Mouse (Mus musculus): ENCODE measurements at regions not wholly inside any gene's neighbourhood (a gene's known extent, or its start where the extent isn't known, plus 50 kb on each side); places are given as distances from the start of the nearest gene placed in this dataset.

DNA sequence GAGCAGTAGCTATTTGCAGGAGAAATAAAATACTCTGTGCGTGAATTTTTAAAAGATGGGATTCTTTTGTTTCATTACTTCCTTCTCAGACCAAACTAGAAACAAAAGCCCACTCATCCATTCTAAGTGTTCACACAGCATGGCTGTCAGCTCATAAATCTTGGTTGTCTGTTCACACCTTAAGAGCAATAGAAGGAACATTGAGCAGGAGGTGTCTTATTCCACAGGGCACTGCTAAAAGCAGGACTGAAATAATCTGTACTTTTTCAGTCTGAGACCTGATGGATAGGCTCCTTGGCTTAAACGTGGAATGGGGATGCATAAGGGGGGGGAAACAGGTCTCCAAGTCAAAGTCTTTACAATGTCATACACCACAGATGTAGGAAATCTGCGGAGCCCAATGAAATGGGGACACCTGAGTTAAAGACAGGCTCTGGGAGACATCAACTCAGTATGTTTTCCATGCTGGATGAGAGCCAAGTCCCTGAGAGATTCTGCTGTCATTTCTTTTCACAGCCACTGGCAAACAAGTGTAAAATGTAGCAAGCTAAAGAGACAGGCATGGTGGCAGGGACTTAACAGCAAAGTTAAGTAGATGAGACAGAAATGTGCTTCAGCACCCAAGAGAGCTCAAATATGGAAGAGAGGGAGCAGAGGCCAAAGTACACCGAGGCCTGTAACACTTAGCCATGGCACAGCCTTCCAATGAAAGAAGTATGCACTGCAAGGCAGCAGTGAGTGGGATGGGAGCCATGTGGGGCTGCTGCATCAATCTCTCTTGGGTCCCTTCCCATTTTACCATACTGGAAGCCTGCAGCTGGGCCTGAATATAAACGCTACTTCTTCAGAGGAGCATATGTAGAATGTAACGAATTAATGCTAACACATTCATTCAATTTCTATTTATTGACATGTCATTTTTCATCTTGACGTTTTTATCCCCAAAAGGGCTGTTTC is 2492.0 kb upstream of the Gm7489 start:
- DNase-seq (ENCODE audit: low read depth, low spot score): no peak

- DNase-seq (ENCODE audit: low read depth, low spot score): no peak
These were observed 2488.7 kb upstream of the Gm7489 start for GRCm38 (mm10) chr15:51395961-51396360.

GRCm38 (mm10) chr15:51403581-51403980 is 2481.1 kb upstream of the Gm7489 start:
- no peak for DNase-seq (ENCODE audit: low read depth, low spot score)

DNA sequence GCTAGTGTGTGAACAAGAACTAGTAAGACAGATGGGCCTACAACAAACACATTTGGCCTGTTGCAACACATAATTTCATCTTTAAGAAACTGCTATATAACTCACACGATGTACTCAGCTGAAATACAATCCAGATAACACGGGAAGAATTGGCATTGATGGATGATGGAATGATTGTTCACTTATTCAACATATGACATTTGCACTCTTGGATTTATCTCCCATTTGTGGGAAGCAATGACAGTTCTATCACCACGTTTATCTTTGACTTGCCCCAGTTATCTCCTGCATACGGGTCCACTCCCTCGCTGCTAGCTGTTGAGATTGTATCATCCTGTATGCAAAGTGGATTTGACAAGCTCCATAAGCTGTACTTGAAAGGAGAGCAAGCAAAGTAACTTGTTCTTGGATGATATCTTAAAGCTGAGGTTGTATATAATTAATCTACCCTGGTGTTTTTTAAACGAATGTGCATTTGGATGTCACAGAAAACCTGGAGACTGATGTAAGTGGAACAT is 2474.9 kb upstream of the Gm7489 start:
- no peak for DNase-seq (ENCODE audit: low read depth, low spot score)

DNA sequence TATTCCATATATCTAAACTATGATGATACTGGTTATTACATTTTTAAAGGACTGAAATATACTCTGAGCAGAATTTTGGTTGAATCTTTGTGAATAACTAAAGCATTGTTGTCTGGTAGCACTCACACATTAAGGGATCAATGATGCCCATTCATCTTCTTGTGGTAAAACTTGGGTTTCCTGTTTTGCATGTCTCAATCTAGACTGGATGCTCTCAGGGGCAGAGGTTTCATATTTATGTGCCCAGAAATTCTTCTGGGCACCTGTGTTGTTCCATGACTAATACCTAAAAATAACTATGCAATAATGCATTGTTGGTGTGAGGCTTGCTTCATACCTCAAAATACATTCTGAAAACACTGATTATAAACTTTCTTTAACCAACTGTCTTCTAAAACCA is 2472.7 kb upstream of the Gm7489 start:
- DNase-seq (ENCODE audit: low read depth, low spot score): no peak

- DNase-seq (ENCODE audit: low read depth, low spot score): no peak
These were observed 2442.1 kb upstream of the Gm7489 start for GRCm38 (mm10) chr15:51442606-51443005.

GRCm38 (mm10) chr15:51469895-51470294 is 2414.8 kb upstream of the Gm7489 start:
- DNase-seq (ENCODE audit: low read depth, low spot score): no peak

DNA sequence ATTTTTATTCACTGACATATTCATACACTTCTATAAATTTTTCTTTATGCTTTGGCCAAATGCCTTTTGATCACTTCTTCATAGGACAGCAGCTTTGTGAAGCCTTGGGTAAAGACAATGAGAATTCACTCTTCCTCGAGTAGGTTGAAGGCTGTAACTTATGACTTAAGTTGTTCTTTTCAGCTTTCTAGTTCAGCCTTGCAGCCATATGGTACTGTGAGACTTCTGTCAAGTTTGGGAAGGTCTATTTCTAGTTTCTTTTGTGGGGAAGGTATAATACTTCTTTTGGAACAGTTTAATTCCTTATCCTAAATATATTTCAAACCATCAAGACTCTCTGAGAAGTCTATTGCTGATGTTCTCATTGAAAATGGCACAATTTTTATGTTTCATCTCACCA is 2413.6 kb upstream of the Gm7489 start:
- DNase-seq (ENCODE audit: low read depth, low spot score): no peak

DNA sequence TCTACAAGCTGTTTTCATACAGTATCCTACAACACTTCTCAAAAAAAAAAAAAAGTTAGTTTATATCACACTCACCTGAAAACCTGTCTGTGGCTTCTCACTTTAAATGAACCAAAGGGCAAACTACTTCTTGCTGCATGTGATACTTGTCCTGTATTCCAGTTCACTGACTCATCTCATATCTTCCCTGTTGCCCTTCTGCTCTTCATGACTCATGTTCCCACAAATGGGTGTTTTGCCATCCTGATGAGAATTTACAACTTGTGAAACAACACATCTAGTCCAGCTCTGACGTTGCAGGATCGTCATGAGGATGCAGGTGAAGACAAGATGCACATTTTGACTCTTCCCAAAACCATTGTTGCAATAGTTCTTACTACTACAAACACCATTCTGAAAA is 2412.7 kb upstream of the Gm7489 start:
- no peak for DNase-seq (ENCODE audit: low read depth, low spot score)

- no peak for DNase-seq (ENCODE audit: low read depth, low spot score)
These were observed 2402.8 kb upstream of the Gm7489 start for GRCm38 (mm10) chr15:51481856-51482255.

DNA sequence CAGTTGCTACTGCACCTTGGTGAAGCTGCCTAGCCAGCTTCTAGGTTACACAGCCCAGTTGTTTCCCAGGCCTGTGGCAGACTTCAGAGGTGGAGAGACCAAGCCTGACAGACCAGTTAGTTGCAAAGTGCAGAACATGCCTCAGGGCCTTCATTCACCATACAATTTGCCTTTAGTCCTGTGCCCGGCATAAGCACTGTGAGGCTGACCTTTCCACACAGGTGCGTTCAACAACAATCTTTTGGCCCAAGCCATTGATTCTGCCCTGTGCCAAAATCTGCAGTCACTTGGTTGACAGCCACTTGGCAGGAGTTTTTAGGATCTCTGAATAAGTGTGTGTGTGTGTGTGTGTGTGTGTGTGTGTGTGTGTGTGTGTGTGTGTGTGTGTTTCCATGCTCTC is 2400.5 kb upstream of the Gm7489 start:
- no peak for DNase-seq (ENCODE audit: low read depth, low spot score)

DNA sequence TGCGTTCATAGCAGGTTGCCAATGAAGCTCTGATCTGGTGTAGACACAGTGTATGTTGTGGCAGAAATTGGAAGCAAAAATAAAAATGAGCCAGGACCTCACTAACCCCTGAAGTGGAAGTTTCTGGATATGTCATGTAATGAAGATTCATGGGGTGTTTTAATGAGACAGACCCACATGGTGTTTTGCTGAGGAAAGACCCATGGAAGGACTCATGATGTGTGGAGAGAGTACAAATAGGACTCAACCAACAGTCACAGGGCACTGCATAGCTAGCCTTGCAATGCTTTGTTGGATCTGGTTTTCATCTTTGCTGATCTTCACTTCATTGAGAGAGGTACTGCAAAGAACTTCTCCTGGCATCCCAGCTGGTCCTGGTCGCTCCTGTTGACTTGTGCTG is 2399.2 kb upstream of the Gm7489 start:
- no peak for DNase-seq (ENCODE audit: low read depth, low spot score)

GRCm38 (mm10) chr15:51502058-51502741 is 2382.5 kb upstream of the Gm7489 start:
- no peak for DNase-seq (ENCODE audit: low read depth, low spot score)

DNA sequence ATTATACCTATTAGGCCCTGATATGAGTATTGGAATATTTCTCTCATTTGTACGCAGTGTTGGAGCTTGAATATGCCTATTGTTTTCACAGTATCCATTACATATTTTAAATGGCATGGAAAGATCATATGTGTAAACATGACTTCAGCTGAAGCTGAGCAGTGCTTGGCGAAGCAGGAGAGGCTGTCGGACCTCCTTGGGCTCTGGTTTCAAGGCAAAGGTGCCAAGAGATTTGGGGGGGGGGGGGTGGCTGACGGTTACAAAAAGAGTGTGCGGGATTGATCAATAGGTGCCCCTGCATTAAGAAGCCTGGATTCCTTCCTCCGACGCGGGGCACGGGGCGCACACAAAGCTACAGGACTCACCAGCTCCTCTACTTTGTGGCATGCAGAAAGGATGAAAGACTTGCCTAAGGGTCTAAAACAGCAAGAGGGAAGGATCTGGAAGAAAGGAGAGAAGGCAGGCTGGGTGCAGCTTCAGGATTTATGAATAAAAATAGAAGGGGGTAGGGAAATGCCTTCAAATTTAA is 2381.9 kb upstream of the Gm7489 start:
- DNase-seq (ENCODE audit: low read depth, low spot score): no peak

GRCm38 (mm10) chr15:51503341-51503740 is 2381.4 kb upstream of the Gm7489 start:
- DNase-seq (ENCODE audit: low read depth, low spot score): no peak

DNA sequence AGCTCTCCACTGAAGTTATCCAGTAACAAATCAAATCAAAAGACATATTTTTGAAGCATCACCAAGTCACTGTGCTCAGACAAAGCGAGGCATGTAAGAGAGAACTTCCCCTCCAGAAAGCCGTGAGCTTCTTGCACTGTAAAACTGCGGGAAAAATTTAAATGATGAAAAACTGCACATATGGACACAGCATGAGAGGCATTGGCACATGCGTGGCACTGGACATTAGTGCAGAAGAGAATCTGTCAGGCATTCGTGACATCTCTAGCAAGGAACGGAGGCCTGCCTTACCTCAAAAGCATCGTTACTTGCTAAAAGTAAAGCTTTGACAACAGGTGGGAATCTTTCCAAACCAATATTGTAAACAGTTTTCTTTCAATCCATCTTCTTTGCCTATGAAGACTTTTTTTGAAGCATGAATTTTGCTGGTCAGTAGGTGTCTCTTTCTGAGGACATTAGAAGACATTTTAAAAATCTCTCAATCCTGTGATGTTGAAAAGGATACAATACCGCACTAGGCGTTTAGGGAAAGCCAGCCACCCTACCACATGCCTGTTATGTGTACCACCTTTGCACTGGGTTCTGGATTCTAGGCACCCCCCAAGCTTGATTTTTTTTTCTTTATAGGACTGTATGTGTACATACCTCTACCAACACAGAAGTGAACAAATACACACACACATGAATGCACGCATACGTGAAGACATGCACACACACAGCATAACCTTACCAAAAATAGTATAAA is 2380.5 kb upstream of the Gm7489 start:
- no peak for DNase-seq (ENCODE audit: low read depth, low spot score)

DNA sequence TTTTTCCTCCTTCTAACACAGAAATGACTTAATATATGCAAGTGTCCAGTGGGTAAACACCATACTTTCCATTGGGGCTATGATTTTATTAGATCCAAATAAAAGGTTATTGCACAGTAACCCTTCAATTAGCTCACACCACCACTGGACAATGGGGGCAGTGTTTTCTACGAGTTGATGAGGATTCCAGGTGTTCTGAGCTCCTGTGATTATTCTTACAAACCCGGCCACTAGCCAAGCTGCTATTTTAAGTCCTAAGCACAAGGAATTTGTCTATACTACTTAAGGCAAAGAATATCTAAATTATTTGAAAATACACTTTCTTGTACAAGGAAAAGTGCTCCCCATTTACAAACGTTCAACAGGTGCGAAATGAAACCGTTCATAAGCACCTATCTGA is 2379.9 kb upstream of the Gm7489 start:
- DNase-seq (ENCODE audit: low read depth, low spot score): no peak

GRCm38 (mm10) chr15:51507126-51507525 is 2377.6 kb upstream of the Gm7489 start:
- DNase-seq (ENCODE audit: low read depth, low spot score): no peak

DNA sequence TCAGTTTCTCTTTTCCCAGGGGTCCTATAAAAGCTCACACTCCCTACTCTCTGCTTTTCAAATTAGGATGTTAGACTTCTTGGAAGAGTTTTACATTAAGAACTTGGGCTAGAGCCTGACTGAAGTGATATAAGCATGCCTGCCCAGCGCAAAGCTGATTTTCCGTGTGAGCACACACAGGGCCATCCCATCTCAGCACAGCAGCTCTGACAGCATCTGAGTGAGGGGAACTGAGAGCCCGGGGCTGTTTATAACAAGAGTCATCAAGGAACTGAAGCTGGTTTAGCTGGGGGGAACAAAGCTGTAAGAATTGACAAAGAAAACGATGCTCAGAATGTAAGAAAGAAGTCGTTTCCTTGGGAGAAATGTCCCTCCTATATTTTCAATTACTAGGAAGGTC is 2373.4 kb upstream of the Gm7489 start:
- DNase-seq (ENCODE audit: low read depth, low spot score): no peak

GRCm38 (mm10) chr15:51536317-51536716 is 2348.4 kb upstream of the Gm7489 start:
- DNase-seq (ENCODE audit: low read depth, low spot score): peak; percentile 15

DNA sequence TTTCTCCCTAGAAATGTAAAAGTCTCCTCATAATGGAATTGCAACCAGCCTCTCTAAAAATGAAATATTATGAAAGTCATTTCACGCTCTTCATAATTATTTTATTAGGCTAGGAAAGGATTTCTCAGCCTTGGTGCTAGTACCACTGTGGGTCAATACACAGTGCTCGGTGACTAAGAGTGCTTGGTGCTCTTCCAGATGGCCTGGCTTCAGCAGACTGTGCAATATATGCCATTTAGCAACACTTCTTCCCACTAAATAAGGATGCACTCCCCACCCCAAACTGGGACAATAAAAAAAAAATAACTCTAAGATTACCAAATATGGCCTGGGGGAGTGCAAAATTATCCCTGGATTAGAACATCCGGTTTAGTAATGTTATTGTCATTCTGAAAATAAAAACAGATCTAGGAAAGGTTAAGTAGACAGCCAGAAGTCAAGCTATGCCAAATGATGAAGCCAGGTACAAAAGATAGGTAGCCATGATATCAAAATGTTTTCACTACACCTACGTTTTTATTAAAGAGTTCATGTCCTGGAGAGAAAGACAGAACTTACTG is 2333.4 kb upstream of the Gm7489 start:
- no peak for DNase-seq (ENCODE audit: low read depth, low spot score)
